Mouse (Mus musculus): ENCODE results near the gene Sh2d3c. TPM values are rescaled to one million over a fixed set of nuclear protein-coding genes. Genes with fewer than 3 reads are reported as not detected.

The Sh2d3c gene
- total and polyA plus RNA-seq, 3 experiments: 27.1 to 52.8 (median 28.9) TPM

DNA sequence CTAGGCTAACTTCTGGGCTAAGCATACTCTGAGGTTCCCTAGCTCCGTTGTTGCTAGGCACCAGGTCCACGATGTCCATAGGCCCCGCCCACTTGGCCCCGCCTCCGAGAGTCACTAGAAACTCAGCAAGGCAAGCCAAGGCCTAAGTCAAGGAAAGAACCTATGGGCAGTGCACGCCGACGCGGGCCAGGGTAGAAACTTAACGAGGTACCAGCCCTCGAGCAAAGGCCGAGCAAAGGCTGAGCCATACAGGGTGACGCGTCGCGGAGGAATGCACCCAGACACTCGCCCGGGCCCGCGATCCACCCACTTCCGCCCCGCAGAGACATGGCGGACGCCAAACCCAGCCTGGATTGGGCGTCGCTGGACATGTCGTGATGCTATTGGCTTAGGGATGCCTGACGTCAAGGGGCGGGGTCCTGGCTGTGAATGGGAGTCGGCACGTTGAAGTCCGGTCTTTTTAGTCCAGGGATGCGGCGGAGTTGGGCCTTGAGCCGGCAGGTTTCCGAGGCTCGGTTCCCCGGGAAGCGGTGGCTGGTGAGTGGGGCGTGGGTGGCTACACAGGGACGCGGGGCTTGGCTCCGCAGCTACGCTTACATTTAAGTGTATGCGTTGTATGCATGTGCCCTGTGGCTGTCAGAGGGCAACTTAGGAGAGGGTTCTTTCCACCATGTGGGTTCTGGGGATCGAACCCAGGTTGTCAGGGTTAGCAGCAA is 54.7 kb downstream of the Sh2d3c start, which contains the start of the genes Ttc16 and Ptrh1:
Ttc16 (minus strand) TSS at position 275 of the 716 bp plus-strand sequence.
Ptrh1 (plus strand) TSS at position 428 of the 716 bp plus-strand sequence.
- peak within 1 kb of the TSS; percentile 62 for H3K9ac ChIP-seq (ENCODE audit: low read depth, low read length)
- DNase-seq: peak; percentile 98
- H3K79me2 ChIP-seq (replicated peaks; ENCODE audit: control insufficient read depth, insufficient read depth, low read length): no peaks in the 10 kb centered on the region
- intact Hi-C loops (cut with DNase I): no loop called here
- peak within 1 kb of the TSS; percentile 57 for H3K4me3 ChIP-seq
- H3K36me3 ChIP-seq (ENCODE audit: control insufficient read depth, insufficient read depth, low read length): no peaks in the 10 kb centered on the region
- under 1% methylated on average over 46 of the region's 46 CpGs for WGBS
- no peaks in the 10 kb centered on the region for H3K27me3 ChIP-seq (ENCODE audit: control insufficient read depth, insufficient read depth, low read length)
- no peak for TF ChIP-seq CTCF (IDR thresholded peaks at IDR 0.05)
- peak; percentile 52; the same call in 1 of the 2 replicates for TF ChIP-seq POLR2A (IDR thresholded peaks at IDR 0.05; ENCODE audit: insufficient read depth, low read depth, low read length)
- TF ChIP-seq EP300 (IDR thresholded peaks at IDR 0.05; ENCODE audit: insufficient read depth, low read depth, low read length): peak; percentile 77
- no peaks in the 10 kb centered on the region; the same call in 1 of the 2 replicates for H3K4me1 ChIP-seq (ENCODE audit: control insufficient read depth, insufficient read depth, low read length)
- peak within 1 kb of the TSS; percentile 85 for H3K27ac ChIP-seq

- Histone ChIP-seq H3K79me2 (replicated peaks; ENCODE audit: control insufficient read depth, insufficient read depth, low read length) (no peaks in the 10 kb centered on the region), H3K27me3 (ENCODE audit: control insufficient read depth, insufficient read depth, low read length) (no peaks in the 10 kb centered on the region), H3K27ac (no peak overlapping the region), H3K9ac (ENCODE audit: low read depth, low read length) (0 out of 2 replicates have a peak overlapping the region, but pooled peaks have one; percentile 0), H3K36me3 (ENCODE audit: control insufficient read depth, insufficient read depth, low read length) (no peaks in the 10 kb centered on the region), H3K4me3 (peak overlapping the region; percentile 57; the same call in 1 of the 2 replicates), H3K4me1 (ENCODE audit: control insufficient read depth, insufficient read depth, low read length) (no peaks in the 10 kb centered on the region; the same call in 1 of the 2 replicates)
- WGBS: 31% methylated on average over 22 of the region's 22 CpGs
- intact Hi-C loops (cut with DNase I): no loop called here
- TF ChIP-seq POLR2A (IDR thresholded peaks at IDR 0.05; ENCODE audit: insufficient read depth, low read depth, low read length): no peak
- no peak for TF ChIP-seq CTCF (IDR thresholded peaks at IDR 0.05)
- TF ChIP-seq EP300 (IDR thresholded peaks at IDR 0.05; ENCODE audit: insufficient read depth, low read depth, low read length): no peak
- peak in 1 of 2 experiments; percentile 30 for DNase-seq
Observed at GRCm38 (mm10) chr2:32776192-32776591, 55.3 kb downstream of the Sh2d3c start.

DNA sequence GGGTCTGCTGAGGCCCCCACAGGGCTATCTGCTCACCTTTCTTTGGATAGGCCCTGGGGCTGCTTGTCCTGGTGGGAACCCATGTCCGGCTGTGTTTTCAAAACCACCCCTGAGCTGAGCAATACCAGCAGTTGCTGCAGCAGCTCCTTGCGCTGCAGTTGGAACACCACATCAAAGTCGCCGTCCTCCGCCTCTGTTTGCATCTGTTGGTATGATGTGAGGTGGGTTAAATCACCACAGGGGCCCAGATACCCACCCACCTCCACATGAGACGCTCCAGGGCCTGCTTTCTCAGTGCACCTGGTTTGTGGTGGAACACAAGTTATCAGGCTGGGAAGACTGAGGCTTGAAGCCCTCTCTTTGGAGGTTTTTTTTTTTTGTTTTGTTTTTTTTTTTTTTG is 57.2 kb downstream of the Sh2d3c start:
- 94% methylated on average over 6 of the region's 6 CpGs for WGBS
- Histone ChIP-seq H3K79me2 (replicated peaks; ENCODE audit: control insufficient read depth, insufficient read depth, low read length) (no peaks in the 10 kb centered on the region), H3K27me3 (ENCODE audit: control insufficient read depth, insufficient read depth, low read length) (no peaks in the 10 kb centered on the region), H3K4me3 (no peak overlapping the region), H3K36me3 (ENCODE audit: control insufficient read depth, insufficient read depth, low read length) (no peaks in the 10 kb centered on the region), H3K9ac (ENCODE audit: low read depth, low read length) (no peak overlapping the region), H3K27ac (no peak overlapping the region), H3K4me1 (ENCODE audit: control insufficient read depth, insufficient read depth, low read length) (no peaks in the 10 kb centered on the region; the same call in 1 of the 2 replicates)
- no peak for DNase-seq
- intact Hi-C loops (cut with DNase I): no loop called here
- TF ChIP-seq POLR2A (IDR thresholded peaks at IDR 0.05; ENCODE audit: insufficient read depth, low read depth, low read length) (no peak), CTCF (IDR thresholded peaks at IDR 0.05) (no peak), EP300 (IDR thresholded peaks at IDR 0.05; ENCODE audit: insufficient read depth, low read depth, low read length) (no peak)

DNA sequence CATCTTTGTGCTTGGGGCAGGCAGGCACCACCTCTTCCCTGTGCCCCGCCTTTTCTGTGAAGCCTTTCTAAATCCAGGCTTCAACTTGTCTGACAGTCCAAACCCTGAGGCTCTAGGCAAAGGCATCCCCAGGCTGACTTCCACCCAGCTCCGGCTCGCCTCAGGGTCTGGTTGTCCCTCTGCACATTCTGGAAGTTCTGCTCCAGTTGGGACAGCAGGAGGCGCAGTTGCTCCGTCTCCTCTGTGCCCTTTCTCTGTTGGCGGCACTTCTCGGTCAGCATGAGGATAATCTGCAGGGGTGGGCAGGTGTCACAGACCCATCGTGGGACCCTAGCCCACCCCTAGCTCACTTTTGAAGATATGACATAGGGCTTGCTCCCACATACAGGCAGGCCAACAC is 58.3 kb downstream of the Sh2d3c start:
- Histone ChIP-seq H3K9ac (ENCODE audit: low read depth, low read length) (no peak overlapping the region), H3K36me3 (ENCODE audit: control insufficient read depth, insufficient read depth, low read length) (no peaks in the 10 kb centered on the region), H3K4me1 (ENCODE audit: control insufficient read depth, insufficient read depth, low read length) (peaks cover 2% of the 10 kb centered on the region), H3K4me3 (no peak overlapping the region), H3K27ac (no peak overlapping the region), H3K27me3 (ENCODE audit: control insufficient read depth, insufficient read depth, low read length) (no peaks in the 10 kb centered on the region), H3K79me2 (replicated peaks; ENCODE audit: control insufficient read depth, insufficient read depth, low read length) (no peaks in the 10 kb centered on the region)
- 16% methylated on average over 8 of the region's 8 CpGs for whole genome bisulfite sequencing
- intact Hi-C loops (cut with DNase I): loop anchor here (1.0 kb wide), 1 partner anchor 75 kb away; no protein-coding TSS in a partner anchor
- TF ChIP-seq EP300 (IDR thresholded peaks at IDR 0.05; ENCODE audit: insufficient read depth, low read depth, low read length) (peak; percentile 70; the same call in 1 of the 2 replicates), POLR2A (IDR thresholded peaks at IDR 0.05; ENCODE audit: insufficient read depth, low read depth, low read length) (no peak), CTCF (IDR thresholded peaks at IDR 0.05) (peak; percentile 93)
- DNase-seq: peak; percentile 72 to 78

- intact Hi-C loops (cut with DNase I): loop anchor here (1.0 kb wide), 1 partner anchor 75 kb away; no protein-coding TSS in a partner anchor
- Histone ChIP-seq H3K79me2 (replicated peaks; ENCODE audit: control insufficient read depth, insufficient read depth, low read length) (no peaks in the 10 kb centered on the region), H3K27ac (no peak overlapping the region), H3K9ac (ENCODE audit: low read depth, low read length) (no peak overlapping the region), H3K4me3 (no peak overlapping the region), H3K36me3 (ENCODE audit: control insufficient read depth, insufficient read depth, low read length) (no peaks in the 10 kb centered on the region), H3K4me1 (ENCODE audit: control insufficient read depth, insufficient read depth, low read length) (peaks cover 3% of the 10 kb centered on the region), H3K27me3 (ENCODE audit: control insufficient read depth, insufficient read depth, low read length) (no peaks in the 10 kb centered on the region)
- TF ChIP-seq POLR2A (IDR thresholded peaks at IDR 0.05; ENCODE audit: insufficient read depth, low read depth, low read length): no peak
- TF ChIP-seq EP300 (IDR thresholded peaks at IDR 0.05; ENCODE audit: insufficient read depth, low read depth, low read length): no peak
- TF ChIP-seq CTCF (IDR thresholded peaks at IDR 0.05): no peak
- 89% methylated on average over 6 of the region's 6 CpGs for WGBS
- no peak for DNase-seq
Observed at GRCm38 (mm10) chr2:32779714-32780113, 58.9 kb downstream of the Sh2d3c start.

GRCm38 (mm10) chr2:32781710-32782109 is 60.9 kb downstream of the Sh2d3c start:
- Histone ChIP-seq H3K4me1 (ENCODE audit: control insufficient read depth, insufficient read depth, low read length) (peaks cover 3% of the 10 kb centered on the region), H3K9ac (ENCODE audit: low read depth, low read length) (no peak overlapping the region), H3K4me3 (no peak overlapping the region), H3K36me3 (ENCODE audit: control insufficient read depth, insufficient read depth, low read length) (no peaks in the 10 kb centered on the region), H3K79me2 (replicated peaks; ENCODE audit: control insufficient read depth, insufficient read depth, low read length) (no peaks in the 10 kb centered on the region), H3K27me3 (ENCODE audit: control insufficient read depth, insufficient read depth, low read length) (no peaks in the 10 kb centered on the region), H3K27ac (no peak overlapping the region)
- 74% methylated on average over 6 of the region's 6 CpGs for WGBS
- TF ChIP-seq POLR2A (IDR thresholded peaks at IDR 0.05; ENCODE audit: insufficient read depth, low read depth, low read length) (no peak), EP300 (IDR thresholded peaks at IDR 0.05; ENCODE audit: insufficient read depth, low read depth, low read length) (no peak)
- no peak for DNase-seq
- intact Hi-C loops (cut with DNase I): no loop called here
